Mouse (Mus musculus) embryonic facial prominence, embryonic 14.5 days (tissue): ENCODE data around the gene Relb. TPM values are rescaled to one million over a fixed set of nuclear protein-coding genes. Genes with fewer than 3 reads are reported as not detected.

Source experiments
- polyA plus RNA-seq: library from polyadenylated mRNA; unstranded; fragments of >200 nt; fragmentation: Nextera tagmentation; extraction: Ambion mirVana; gene quantifications from 2 replicates; pipeline ENCODE4 v1.2.1, GENCODE M21; 2014

Gene Relb
- polyA plus RNA-seq, 1 experiment from 2014 or later = 9.9 TPM

Other genes with a start within 250 kb of the Relb start
- 10.9 and 14.7 TPM in 2 replicates for gene Ercc2, start 247.4 kb downstream of the Relb start, polyA plus RNA-seq
- 10.2 and 15.3 TPM in 2 replicates for gene Klc3, start 225.3 kb downstream of the Relb start, polyA plus RNA-seq
- 348 and 732 TPM in 2 replicates for gene Ckm, start 224.7 kb downstream of the Relb start, polyA plus RNA-seq
- gene Mark4, start 170.6 kb downstream of the Relb start, polyA plus RNA-seq = 10.5 and 10.9 TPM in 2 replicates
- 1.4 and 1.7 TPM in 2 replicates for gene Exoc3l2, start 166.1 kb downstream of the Relb start, polyA plus RNA-seq
- gene Bloc1s3, start 121.1 kb downstream of the Relb start, polyA plus RNA-seq = 0.74 and 0.93 TPM in 2 replicates
- gene Trappc6a, start 121.0 kb downstream of the Relb start, polyA plus RNA-seq = 61.8 and 67.3 TPM in 2 replicates
- gene Nkpd1, start 111.6 kb downstream of the Relb start, polyA plus RNA-seq = 0.14 and 0.42 TPM in 2 replicates
- 4.9 and 5.7 TPM in 2 replicates for gene Ppp1r37, start 66.4 kb downstream of the Relb start, polyA plus RNA-seq
- gene Zfp296, start 52.2 kb downstream of the Relb start, polyA plus RNA-seq = 0.48 and 1.2 TPM in 2 replicates
- gene Gemin7, start 51.8 kb downstream of the Relb start, polyA plus RNA-seq = 142 and 151 TPM in 2 replicates
- 36.0 and 47.5 TPM in 2 replicates for gene Clasrp, start 25.0 kb downstream of the Relb start, polyA plus RNA-seq
- gene Clptm1, start 35.6 kb upstream of the Relb start, polyA plus RNA-seq = 77.9 and 87.9 TPM in 2 replicates
- 0.78 and 0.80 TPM in 2 replicates for gene Apoc2, start 48.5 kb upstream of the Relb start, polyA plus RNA-seq
- gene Gm44805, start 52.0 kb upstream of the Relb start, polyA plus RNA-seq = not detected in 2 replicates
- gene Apoc4, start 52.0 kb upstream of the Relb start, polyA plus RNA-seq = not detected in 2 replicates
- 16.1 and 19.0 TPM in 2 replicates for gene Apoc1, start 63.2 kb upstream of the Relb start, polyA plus RNA-seq
- 482 and 510 TPM in 2 replicates for gene Apoe, start 69.8 kb upstream of the Relb start, polyA plus RNA-seq
- 114 and 125 TPM in 2 replicates for gene Tomm40, start 86.0 kb upstream of the Relb start, polyA plus RNA-seq
- gene Nectin2, start 121.0 kb upstream of the Relb start, polyA plus RNA-seq = 55.2 and 62.0 TPM in 2 replicates
- gene Bcam, start 141.6 kb upstream of the Relb start, polyA plus RNA-seq = 101 and 114 TPM in 2 replicates
- gene Cblc, start 167.4 kb upstream of the Relb start, polyA plus RNA-seq = 4.7 TPM in 2 replicates
- 4.3 and 4.6 TPM in 2 replicates for gene Bcl3, start 193.3 kb upstream of the Relb start, polyA plus RNA-seq
- gene Gm19345, start 222.6 kb upstream of the Relb start, polyA plus RNA-seq = 0.69 and 0.75 TPM in 2 replicates
- not detected in 2 replicates for gene Ceacam16, start 231.9 kb upstream of the Relb start, polyA plus RNA-seq